Mouse (Mus musculus) embryonic fibroblast, embryonic 13.5 days (primary cell): ENCODE measurements around the gene Boll.

Experiments
- CTCF ChIP-seq: IDR thresholded peaks from 2 replicates; pipeline ENCODE4 v1.5.1; 2011; ENCODE audit warnings: mild to moderate bottlenecking, control low read depth, low read length, moderate library complexity, borderline replicate concordance; ENCODE audit not compliant: insufficient read depth
- POLR2A ChIP-seq: IDR thresholded peaks from 2 replicates; pipeline ENCODE4 v1.6.1; 2011; ENCODE audit warnings: low read depth, mild to moderate bottlenecking, control low read depth, low read length, moderate library complexity

- TF ChIP-seq CTCF (no peak), POLR2A (no peak)
Measured at GRCm38 (mm10) chr1:55279081-55279480, 84.2 kb downstream of the Boll start.
